Comparison of ENCODE assay signal across 8 mouse cellular contexts in genomic region chr1:37429366-37430296, GRCm38 (mm10). TPM values are rescaled to one million over a fixed set of nuclear protein-coding genes. Genes with fewer than 3 reads are reported as not detected.
A peak's percentile ranks its signal among the peaks of the same experiment; 100 is the strongest.
DNase-seq lines count a peak whose midpoint lies in the region; ATAC-seq and TF ChIP-seq lines count a peak whose summit lies in the region.

Coa5 (minus strand) TSS chr1:37430103.
Unc50 (plus strand) TSS chr1:37430139.

- TF ChIP-seq EP300 in heart, adult 2 months (IDR thresholded peaks at IDR 0.05; ENCODE audit: insufficient read depth, low read depth, low read length), result peak; percentile 91

- H3K27ac ChIP-seq in embryonic facial prominence, embryonic 14.5 days (replicated peaks; ENCODE audit: low read depth, low read length), result no peak within 1 kb of the TSS; the same call in 1 of the 2 replicates
- peak within 1 kb of the TSS; percentile 88 for H3K27ac ChIP-seq in heart, adult 2 months
- 0 out of 2 replicates have a peak within 1 kb of the TSS, but pooled peaks have one; percentile 48 for H3K27ac ChIP-seq in limb, embryonic 13.5 days
- H3K27ac ChIP-seq in midbrain, embryonic 16.5 days (ENCODE audit: low read length), result peak within 1 kb of the TSS; percentile 78

- peak within 1 kb of the TSS; percentile 94 for H3K9ac ChIP-seq in embryonic facial prominence, embryonic 14.5 days (ENCODE audit: low read depth, low read length)
- H3K9ac ChIP-seq in heart, adult 2 months (ENCODE audit: low read depth, low read length), result peak within 1 kb of the TSS; percentile 94
- H3K9ac ChIP-seq in limb, embryonic 13.5 days, result peak within 1 kb of the TSS; percentile 90
- H3K9ac ChIP-seq in midbrain, embryonic 16.5 days (ENCODE audit: low read depth, low read length), result peak within 1 kb of the TSS; percentile 91

- 0 out of 2 replicates have a peak, but pooled peaks cover 2% of the 10 kb centered on the region for H3K79me2 ChIP-seq in heart, adult 2 months (replicated peaks; ENCODE audit: control insufficient read depth, insufficient read depth, low read length)

- peak; percentile 99 for ATAC-seq in embryonic facial prominence, embryonic 14.5 days (ENCODE audit: low read depth)
- peak; percentile 98 for ATAC-seq in limb, embryonic 13.5 days (ENCODE audit: low FRiP score, low read depth)
- peak; percentile 99 for ATAC-seq in midbrain, embryonic 16.5 days

- peaks cover 42% of the 10 kb centered on the region for H3K36me3 ChIP-seq in embryonic facial prominence, embryonic 14.5 days (ENCODE audit: control insufficient read depth, insufficient read depth, low read length)
- peaks cover 5% of the 10 kb centered on the region for H3K36me3 ChIP-seq in heart, adult 2 months (ENCODE audit: control insufficient read depth, insufficient read depth, low read length)
- H3K36me3 ChIP-seq in limb, embryonic 13.5 days, result peaks cover 54% of the 10 kb centered on the region
- H3K36me3 ChIP-seq in midbrain, embryonic 16.5 days (ENCODE audit: control insufficient read depth, insufficient read depth, low read length), result peaks cover 34% of the 10 kb centered on the region

- no peaks in the 10 kb centered on the region for H3K27me3 ChIP-seq in embryonic facial prominence, embryonic 14.5 days (replicated peaks; ENCODE audit: control insufficient read depth, insufficient read depth, low read length)
- H3K27me3 ChIP-seq in heart, adult 2 months (ENCODE audit: control insufficient read depth, insufficient read depth, low read length), result no peaks in the 10 kb centered on the region
- no peaks in the 10 kb centered on the region for H3K27me3 ChIP-seq in limb, embryonic 13.5 days
- H3K27me3 ChIP-seq in midbrain, embryonic 16.5 days (ENCODE audit: control insufficient read depth, insufficient read depth, low read depth, low read length), result no peaks in the 10 kb centered on the region

- TF ChIP-seq CTCF in heart, adult 2 months (IDR thresholded peaks at IDR 0.05), result peak; percentile 52

- H3K4me2 ChIP-seq in embryonic facial prominence, embryonic 14.5 days (ENCODE audit: low read depth, low read length), result peak within 1 kb of the TSS; percentile 83
- peak within 1 kb of the TSS; percentile 88 for H3K4me2 ChIP-seq in limb, embryonic 13.5 days (replicated peaks)
- H3K4me2 ChIP-seq in midbrain, embryonic 16.5 days (ENCODE audit: low read length), result peak within 1 kb of the TSS; percentile 97

- intact Hi-C loops in heart, adult 2 months (cut with DNase I), result loop anchor here (10.0 kb wide), 1 partner anchor 445 kb away; the partner anchor contains the start of gene Lipt1

- peak; percentile 82 for TF ChIP-seq POLR2A in heart, adult 2 months (IDR thresholded peaks at IDR 0.05; ENCODE audit: insufficient read depth, low read depth, low read length)

- H3K4me3 ChIP-seq in embryonic facial prominence, embryonic 14.5 days (ENCODE audit: low read depth, low read length), result peak within 1 kb of the TSS; percentile 88
- H3K4me3 ChIP-seq in heart, adult 2 months, result peak within 1 kb of the TSS; percentile 87
- peak within 1 kb of the TSS; percentile 92 for H3K4me3 ChIP-seq in limb, embryonic 13.5 days
- peak within 1 kb of the TSS; percentile 99 for H3K4me3 ChIP-seq in midbrain, embryonic 16.5 days (ENCODE audit: low read depth, low read length)

- peaks cover under 1% of the 10 kb centered on the region; the same call in 1 of the 2 replicates for H3K9me3 ChIP-seq in embryonic facial prominence, embryonic 14.5 days (ENCODE audit: control insufficient read depth, low read length)
- H3K9me3 ChIP-seq in limb, embryonic 13.5 days, result no peaks in the 10 kb centered on the region
- no peaks in the 10 kb centered on the region for H3K9me3 ChIP-seq in midbrain, embryonic 16.5 days (replicated peaks; ENCODE audit: control insufficient read depth, low read length, poor library complexity, severe bottlenecking)

- 3% methylated on average over 49 of the region's 57 CpGs for WGBS in embryonic facial prominence, embryonic 14.5 days
- 1% methylated on average over 57 of the region's 57 CpGs for WGBS in heart, adult 2 months
- 4% methylated on average over 57 of the region's 57 CpGs for WGBS in limb, embryonic 13.5 days
- WGBS in midbrain, embryonic 16.5 days, result 2% methylated on average over 57 of the region's 57 CpGs

- peak; percentile 97 for DNase-seq in 3T3-L1 (ENCODE audit: low read depth, low spot score)
- DNase-seq in adrenal gland, postnatal 4 days (ENCODE audit: low spot score in 2 of 2), result peak; percentile 75 to 87
- DNase-seq in embryonic facial prominence, embryonic 14.5 days (ENCODE audit: low spot score), result peak; percentile 99
- peak; percentile 97 for DNase-seq in heart, adult 2 months
- peak; percentile 95 for DNase-seq in kidney, adult 8-10 months
- DNase-seq in spleen, postnatal 10 days (ENCODE audit: low spot score in 2 of 2), result peak; percentile 83 to 93

- peaks cover 12% of the 10 kb centered on the region for H3K4me1 ChIP-seq in embryonic facial prominence, embryonic 14.5 days (ENCODE audit: control insufficient read depth, insufficient read depth, low read length)
- peaks cover 10% of the 10 kb centered on the region for H3K4me1 ChIP-seq in heart, adult 2 months (ENCODE audit: control insufficient read depth, insufficient read depth, low read length)
- H3K4me1 ChIP-seq in limb, embryonic 13.5 days, result peaks cover 23% of the 10 kb centered on the region
- H3K4me1 ChIP-seq in midbrain, embryonic 16.5 days (ENCODE audit: control insufficient read depth, insufficient read depth, low read length), result peaks cover 31% of the 10 kb centered on the region

RNA-seq across cellular contexts. Expression of gene Coa5, which starts in this region (rescaled TPM):
- total RNA-seq in adrenal gland, postnatal 4 days (2021), result 10 to 100 TPM; 78.0 to 78.9 TPM
- polyA plus RNA-seq in embryonic facial prominence, embryonic 14.5 days (2014; fragmentation: Nextera tagmentation; extraction: Ambion mirVana), result 49.0 and 54.3 TPM in 2 replicates
- 100 to 1,000 TPM in 1 of 2 experiments, 10 to 100 TPM in 1; 97.3 to 106 TPM for total RNA-seq in heart, adult 2 months (2021)
- polyA plus RNA-seq in heart, adult 2 months (2012; rRNA removed), result 100 and 178 TPM in 2 replicates
- 49.4 and 52.0 TPM in 2 replicates for polyA plus RNA-seq in limb, embryonic 13.5 days (2015; fragmentation: Nextera tagmentation; extraction: Ambion mirVana)
- polyA plus RNA-seq in midbrain, embryonic 16.5 days (2015; fragmentation: Nextera tagmentation; extraction: Ambion mirVana), result 60.9 and 62.5 TPM in 2 replicates

RNA-seq across cellular contexts. Expression of gene Unc50, which starts in this region (rescaled TPM):
- 10 to 100 TPM; 78.9 to 80.4 TPM for total RNA-seq in adrenal gland, postnatal 4 days (2021)
- 142 and 152 TPM in 2 replicates for polyA plus RNA-seq in embryonic facial prominence, embryonic 14.5 days (2014; fragmentation: Nextera tagmentation; extraction: Ambion mirVana)
- 10 to 100 TPM; 32.0 to 33.6 TPM for total RNA-seq in heart, adult 2 months (2021)
- 25.6 and 58.9 TPM in 2 replicates for polyA plus RNA-seq in heart, adult 2 months (2012; rRNA removed)
- 148 and 149 TPM in 2 replicates for polyA plus RNA-seq in limb, embryonic 13.5 days (2015; fragmentation: Nextera tagmentation; extraction: Ambion mirVana)
- polyA plus RNA-seq in midbrain, embryonic 16.5 days (2015; fragmentation: Nextera tagmentation; extraction: Ambion mirVana), result 119 and 132 TPM in 2 replicates
